9 mouse cellular contexts compared by ENCODE assay signal in the genomic region with DNA sequence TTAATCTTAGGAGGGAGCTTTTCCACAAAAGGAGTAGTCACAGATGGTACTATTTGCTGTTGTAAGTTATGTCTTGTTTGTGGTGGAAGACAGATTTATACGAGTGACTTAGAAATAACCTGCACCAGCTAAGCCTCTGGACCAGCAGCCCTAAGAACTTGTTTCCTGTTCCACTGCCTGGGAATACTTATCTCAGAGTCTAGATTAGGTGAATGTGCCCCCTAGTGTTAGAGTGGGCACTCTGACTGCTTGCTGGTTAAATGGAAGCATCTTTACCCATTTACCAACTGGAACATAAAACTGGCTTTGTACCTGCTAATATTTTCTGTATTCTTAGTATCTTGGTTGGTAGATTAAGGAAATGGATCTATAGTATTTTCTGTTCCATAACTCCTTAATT.
DNase-seq lines count a peak whose midpoint lies in the region; ATAC-seq and TF ChIP-seq lines count a peak whose summit lies in the region.
"Had no signal": no experiment of that assay in that cellular context is flagged by ENCODE, and none has a peak within 500 bp of the region (broad histone marks: within the 10 kb centered on the region; RNA-seq: fewer than 3 reads in every experiment).

No protein-coding gene starts in this region.

- WGBS in neural tube, embryonic 15.5 days: 69% methylated on average over 1 of the region's 1 CpGs

- DNase-seq in adrenal gland, postnatal 14 days: peak; percentile 20
- DNase-seq in adrenal gland, adult 18-20 months (ENCODE audit: low spot score in 2 of 2): no peak
- DNase-seq in layer of hippocampus, adult 2 months (ENCODE audit: low spot score in 2 of 2): peak in 1 of 2 experiments; percentile 18
- no peak for DNase-seq in layer of hippocampus, postnatal 25 days (ENCODE audit: extremely low spot score in 1 of 2, low spot score in 1 of 2)
- peak; percentile 9 for DNase-seq in retina, adult 2 months (ENCODE audit: low read depth, low spot score)
- DNase-seq in ovary, postnatal 14 days (ENCODE audit: low spot score): no peak

- ATAC-seq in neural tube, embryonic 15.5 days (ENCODE audit: low FRiP score): no peak

- H3K27me3 ChIP-seq in neural tube, embryonic 15.5 days (replicated peaks): no peaks in the 10 kb centered on the region
- H3K27me3 ChIP-seq: embryonic facial prominence, embryonic 12.5 days had no signal

- no peak overlapping the region for H3K27ac ChIP-seq in layer of hippocampus, adult 2 months
- no peak overlapping the region for H3K27ac ChIP-seq in cortical plate, adult 2 months (ENCODE audit: insufficient read depth, low read length)
- H3K27ac ChIP-seq in neural tube, embryonic 15.5 days (replicated peaks): no peak overlapping the region
- H3K27ac ChIP-seq: embryonic facial prominence, embryonic 12.5 days had no signal

- peak; percentile 86 for TF ChIP-seq CTCF in layer of hippocampus, adult 2 months (conservative IDR thresholded peaks at IDR 0.05)
- peak; percentile 37; the same call in 1 of the 2 replicates for TF ChIP-seq CTCF in cortical plate, adult 2 months (IDR thresholded peaks at IDR 0.05; ENCODE audit: extremely low read depth, insufficient read depth, low read length)

- no peaks in the 10 kb centered on the region for H3K36me3 ChIP-seq in neural tube, embryonic 15.5 days

- TF ChIP-seq POLR2A in cortical plate, adult 2 months (IDR thresholded peaks at IDR 0.05; ENCODE audit: extremely low read depth, insufficient read depth, low read length): no peak

- no peak overlapping the region for H3K9ac ChIP-seq in neural tube, embryonic 15.5 days (replicated peaks)
- H3K9ac ChIP-seq: embryonic facial prominence, embryonic 12.5 days had no signal

- no peaks in the 10 kb centered on the region for H3K4me1 ChIP-seq in cortical plate, adult 2 months (ENCODE audit: control insufficient read depth, insufficient read depth, low read length)
- no peaks in the 10 kb centered on the region for H3K4me1 ChIP-seq in neural tube, embryonic 15.5 days
- H3K4me1 ChIP-seq: embryonic facial prominence, embryonic 12.5 days had no signal

- H3K9me3 ChIP-seq in neural tube, embryonic 15.5 days (replicated peaks): no peaks in the 10 kb centered on the region
- H3K9me3 ChIP-seq: embryonic facial prominence, embryonic 12.5 days had no signal

- no peak overlapping the region for H3K4me3 ChIP-seq in layer of hippocampus, adult 2 months
- H3K4me3 ChIP-seq in cortical plate, adult 2 months (ENCODE audit: insufficient read depth, low read length): no peak overlapping the region
- H3K4me3 ChIP-seq in neural tube, embryonic 15.5 days (replicated peaks): no peak overlapping the region
- H3K4me3 ChIP-seq: embryonic facial prominence, embryonic 12.5 days had no signal

- H3K4me2 ChIP-seq in neural tube, embryonic 15.5 days: no peak overlapping the region
- H3K4me2 ChIP-seq: embryonic facial prominence, embryonic 12.5 days had no signal

Comparison
In these comparisons a context has a peak if more than half of its experiments do, and no peak if none do; other contexts are left out.
1. DNase-seq: peak in adrenal gland, postnatal 14 days (single experiment) and retina, adult 2 months (single experiment); none in adrenal gland, adult 18-20 months (0 of 2), layer of hippocampus, postnatal 25 days (0 of 2) and ovary, postnatal 14 days (single experiment).